Mouse (Mus musculus) lung, embryonic 14.5 days (tissue): ENCODE data around the gene Plxna4. TPM values are rescaled to one million over a fixed set of nuclear protein-coding genes. Genes with fewer than 3 reads are reported as not detected.

ENCODE experiments used
- ATAC-seq: fragments of 200-750 bp; cut with Nextera tagmentation; 2 replicates; pipeline ENCODE4 v1.8.0; 2017; ENCODE audit warnings: mild to moderate bottlenecking, moderate TSS enrichment, moderate library complexity; ENCODE audit not compliant: insufficient read depth
- DNase-seq: peaks from one replicate; pipeline ENCODE4 v3.0.0-alpha.2; 2015
- H3K27ac ChIP-seq: fragments of 300-500 bp; sonication (generic); 2 replicates; pipeline ENCODE4 v1.5.1; 2014; ENCODE audit warnings: low read depth, mild to moderate bottlenecking, moderate library complexity
- H3K27me3 ChIP-seq: fragments of 300-500 bp; sonication (generic); 2 replicates; pipeline ENCODE4 v1.6.1; 2014; ENCODE audit warnings: low read length, control low read depth; ENCODE audit not compliant: insufficient read depth
- H3K36me3 ChIP-seq: fragments of 300-500 bp; sonication (generic); 2 replicates; pipeline ENCODE4 v1.6.1; 2014; ENCODE audit warnings: control low read depth; ENCODE audit not compliant: insufficient read depth
- H3K4me1 ChIP-seq: fragments of 300-500 bp; sonication (generic); 2 replicates; pipeline ENCODE4 v1.6.1; 2014; ENCODE audit warnings: antibody characterized with exemption, control low read depth; ENCODE audit not compliant: insufficient read depth
- H3K4me2 ChIP-seq: fragments of 300-500 bp; sonication (generic); 2 replicates; pipeline ENCODE4 v1.6.1; 2014; ENCODE audit warnings: mild to moderate bottlenecking
- H3K4me3 ChIP-seq: fragments of 300-500 bp; sonication (generic); 2 replicates; pipeline ENCODE4 v1.5.1; 2014; ENCODE audit warnings: low read depth, low read length
- H3K9ac ChIP-seq: fragments of 300-500 bp; sonication (generic); 2 replicates; pipeline ENCODE4 v1.6.1; 2014
- H3K9me3 ChIP-seq: fragments of 300-500 bp; sonication (generic); 2 replicates; pipeline ENCODE4 v1.6.1; 2016; ENCODE audit warnings: low read depth, low read length, control low read depth
- CTCF ChIP-seq: IDR thresholded peaks from 2 replicates; pipeline ENCODE4 v1.5.1; 2016; ENCODE audit warnings: antibody characterized with exemption, low read depth
- WGBS: fragments of 180-500 bp; shearing (Covaris S2); extraction: QIAGEN DNeasy Blood & Tissue Kit; methylation state at CpG from one replicate; pipeline ENCODE4 v1.1.7; 2014; 5-methylcytosine and 5-hydroxymethylcytosine counted together
- polyA plus RNA-seq: library from polyadenylated mRNA; unstranded; fragments of >200 nt; fragmentation: Nextera tagmentation; extraction: Ambion mirVana; gene quantifications from 2 replicates; pipeline ENCODE4 v1.2.1, GENCODE M21; 2014

The Plxna4 gene
- polyA plus RNA-seq, 1 experiment from 2014 or later, result 2.4 TPM

DNA sequence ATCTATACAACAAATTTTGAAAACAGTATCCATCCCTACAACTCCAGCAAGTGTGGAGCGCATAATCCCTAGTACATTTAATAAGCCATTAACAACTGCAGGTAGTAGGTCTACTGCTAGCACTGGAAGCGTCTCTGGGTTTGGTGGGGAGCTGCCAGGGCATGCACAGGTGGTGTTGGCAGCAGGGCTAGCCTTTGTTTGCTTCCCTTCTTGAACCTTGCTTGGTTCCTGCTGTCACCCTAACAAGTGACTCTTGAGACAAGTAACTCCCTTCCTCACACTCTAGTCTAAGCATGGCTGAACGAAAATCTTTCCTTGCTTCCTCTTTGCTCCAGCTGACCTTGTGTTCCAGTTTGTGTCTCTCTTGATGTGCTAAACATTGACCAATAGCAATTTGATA, 44.0 kb downstream of the Plxna4 start:
- Histone ChIP-seq H3K27ac (no peak overlapping the region), H3K4me1 (no peaks in the 10 kb centered on the region), H3K27me3 (no peaks in the 10 kb centered on the region), H3K9me3 (no peaks in the 10 kb centered on the region), H3K36me3 (no peaks in the 10 kb centered on the region), H3K4me2 (no peak overlapping the region), H3K4me3 (no peak overlapping the region), H3K9ac (no peak overlapping the region)
- 78% methylated on average over 3 of the region's 3 CpGs for WGBS
- DNase-seq, result peak; percentile 2
- no peak for TF ChIP-seq CTCF
- no peak for ATAC-seq

DNA sequence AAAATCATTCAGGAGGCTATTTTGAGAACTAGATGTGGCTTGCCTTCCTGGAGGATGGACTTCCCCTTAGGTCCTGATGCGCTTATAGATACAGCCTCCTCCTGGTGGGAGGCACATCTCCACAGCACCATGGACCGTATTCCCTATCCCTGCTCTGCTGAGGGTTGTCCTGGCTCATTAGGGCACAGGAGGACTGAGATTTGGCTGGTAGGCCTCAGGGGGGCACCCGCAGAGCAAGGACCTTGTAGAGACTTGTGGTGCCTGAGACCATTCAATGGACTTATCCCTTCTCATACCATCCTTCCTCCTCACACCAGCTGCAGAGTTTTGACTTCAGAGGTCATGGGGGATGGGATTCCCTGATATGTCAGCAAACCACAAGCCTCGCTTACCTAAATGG, 47.8 kb downstream of the Plxna4 start:
- ATAC-seq, result no peak
- no peak overlapping the region for H3K4me2 ChIP-seq
- WGBS, result 79% methylated on average over 4 of the region's 4 CpGs

DNA sequence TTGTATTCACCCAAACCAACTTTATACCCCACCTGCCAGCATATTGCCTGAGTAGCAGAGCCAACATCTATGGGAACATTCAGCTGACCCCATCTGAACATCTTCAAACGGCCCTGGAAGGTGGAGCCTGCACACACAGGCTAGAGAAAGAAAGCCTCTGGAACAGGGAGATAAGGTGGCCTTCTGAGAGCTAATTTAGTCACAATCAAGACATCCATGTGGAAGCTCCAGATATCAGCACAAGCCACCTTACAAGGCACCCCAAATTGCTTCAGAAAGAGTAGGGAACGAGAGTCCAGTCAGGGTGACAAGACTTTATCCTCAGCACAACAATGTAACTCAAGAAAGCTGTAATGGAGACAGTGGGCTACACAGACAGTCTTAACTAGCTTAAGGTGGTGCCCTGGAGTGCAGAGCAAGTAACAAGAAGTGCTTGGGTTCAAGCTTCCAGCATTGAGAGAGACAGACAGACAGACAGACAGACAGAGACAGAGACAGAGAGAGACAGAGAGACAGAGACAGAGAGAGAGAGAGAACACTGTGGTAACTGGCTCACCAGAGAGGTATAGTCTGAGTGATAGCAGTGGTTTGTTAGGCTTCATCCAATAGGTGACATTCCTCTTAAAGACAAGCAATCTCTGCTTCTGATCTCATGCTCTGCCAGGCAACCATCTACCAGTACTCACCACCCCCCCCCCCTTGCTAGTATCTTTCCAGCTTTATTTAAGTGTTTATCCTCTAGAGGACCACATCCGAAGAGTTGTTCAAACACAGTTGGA, 53.8 kb downstream of the Plxna4 start:
- no peak for TF ChIP-seq CTCF
- Histone ChIP-seq H3K27me3 (no peaks in the 10 kb centered on the region), H3K9ac (no peak overlapping the region), H3K4me2 (no peak overlapping the region), H3K36me3 (no peaks in the 10 kb centered on the region), H3K4me3 (no peak overlapping the region), H3K4me1 (no peaks in the 10 kb centered on the region), H3K27ac (no peak overlapping the region), H3K9me3 (no peaks in the 10 kb centered on the region)
- ATAC-seq, result no peak
- no peak for DNase-seq
- 63% methylated on average over 3 of the region's 3 CpGs for WGBS

More for the DNA sequence above, 47.8 kb downstream of the Plxna4 start:
- TF ChIP-seq CTCF, result no peak
- no peak for DNase-seq
- no peak overlapping the region for H3K4me3 ChIP-seq
- no peaks in the 10 kb centered on the region for H3K4me1 ChIP-seq
- no peaks in the 10 kb centered on the region for H3K9me3 ChIP-seq
- no peaks in the 10 kb centered on the region for H3K36me3 ChIP-seq
- H3K27me3 ChIP-seq, result no peaks in the 10 kb centered on the region
- H3K9ac ChIP-seq, result no peak overlapping the region
- no peak overlapping the region for H3K27ac ChIP-seq

DNA sequence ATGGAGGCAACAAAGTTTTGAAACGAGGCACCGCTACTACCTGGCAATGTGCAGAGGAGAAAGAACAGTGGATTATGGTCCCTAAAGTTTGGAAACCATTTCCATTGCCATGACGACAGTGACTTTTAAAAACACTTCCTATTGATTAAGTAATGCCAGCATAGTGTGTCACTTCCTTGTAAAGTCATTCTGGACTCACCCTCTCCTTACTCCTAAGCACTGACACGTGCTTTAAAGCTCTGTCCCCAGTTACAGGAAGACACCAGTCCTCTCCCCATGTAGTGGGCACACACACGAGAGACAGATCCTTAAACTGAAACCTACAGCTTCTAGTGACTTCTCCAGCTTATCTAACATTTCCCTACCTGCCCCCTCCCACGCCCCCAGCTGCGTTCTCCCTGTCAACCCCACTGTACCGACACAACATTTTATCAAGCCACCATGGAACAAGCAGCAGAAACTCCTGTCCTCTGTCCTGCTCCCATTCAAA, 59.9 kb downstream of the Plxna4 start:
- Histone ChIP-seq H3K27ac (no peak overlapping the region), H3K9me3 (no peaks in the 10 kb centered on the region), H3K4me3 (no peak overlapping the region), H3K36me3 (no peaks in the 10 kb centered on the region), H3K27me3 (no peaks in the 10 kb centered on the region), H3K4me2 (no peak overlapping the region), H3K4me1 (no peaks in the 10 kb centered on the region), H3K9ac (no peak overlapping the region)
- ATAC-seq, result no peak
- no peak for DNase-seq
- TF ChIP-seq CTCF, result no peak
- 63% methylated on average over 8 of the region's 8 CpGs for WGBS

DNA sequence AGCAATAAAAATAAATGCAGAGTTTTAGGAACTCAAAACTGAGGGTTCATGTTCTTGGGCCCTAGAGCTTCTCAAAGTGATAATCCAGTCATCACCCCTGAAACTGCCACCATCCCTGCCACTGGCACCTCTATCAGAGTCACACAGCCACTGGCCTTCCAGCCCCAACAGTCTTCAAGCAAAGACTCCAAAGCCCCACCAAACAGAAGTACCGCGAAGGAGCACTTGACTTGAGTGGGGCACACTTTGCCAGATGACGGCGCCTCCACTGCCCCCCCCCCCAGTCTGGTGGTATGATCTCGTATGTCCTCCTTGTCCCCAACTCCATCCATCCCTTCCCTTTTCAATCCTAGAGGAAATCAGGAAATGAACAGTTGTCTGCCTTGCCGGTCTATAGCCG, 60.5 kb downstream of the Plxna4 start:
- Histone ChIP-seq H3K4me3 (no peak overlapping the region), H3K36me3 (no peaks in the 10 kb centered on the region), H3K4me1 (no peaks in the 10 kb centered on the region), H3K9me3 (no peaks in the 10 kb centered on the region), H3K4me2 (no peak overlapping the region), H3K27ac (no peak overlapping the region), H3K9ac (no peak overlapping the region), H3K27me3 (no peaks in the 10 kb centered on the region)
- no peak for TF ChIP-seq CTCF
- DNase-seq (no peak), ATAC-seq (no peak)
- WGBS, result 77% methylated on average over 7 of the region's 7 CpGs

DNA sequence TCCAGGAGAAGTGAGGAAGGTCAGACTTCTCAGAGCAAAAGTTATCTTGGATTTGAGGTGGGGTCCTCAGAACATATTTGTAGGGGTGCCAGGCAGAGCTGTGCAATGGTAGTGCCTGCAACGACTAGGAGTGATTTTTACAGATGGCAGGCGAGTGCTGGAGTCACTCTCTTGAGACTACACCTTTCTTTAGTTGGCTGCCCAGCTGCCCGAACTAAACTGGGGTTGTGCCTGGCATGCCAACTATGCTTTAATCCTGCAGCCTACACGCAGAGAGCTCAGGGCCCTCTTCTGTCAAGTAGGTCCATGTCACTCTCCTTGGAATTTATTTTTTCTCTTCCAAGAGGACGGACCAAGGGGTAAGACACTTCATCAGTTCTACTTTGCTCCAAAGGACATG, 61.2 kb downstream of the Plxna4 start:
- H3K4me2 ChIP-seq, result no peak overlapping the region
- no peak overlapping the region for H3K9ac ChIP-seq
- H3K9me3 ChIP-seq, result no peaks in the 10 kb centered on the region
- H3K36me3 ChIP-seq, result no peaks in the 10 kb centered on the region
- DNase-seq (no peak), ATAC-seq (no peak)
- H3K4me1 ChIP-seq, result no peaks in the 10 kb centered on the region
- no peak for TF ChIP-seq CTCF
- no peak overlapping the region for H3K4me3 ChIP-seq
- WGBS, result 53% methylated on average over 5 of the region's 5 CpGs
- H3K27ac ChIP-seq, result no peak overlapping the region
- no peaks in the 10 kb centered on the region for H3K27me3 ChIP-seq

DNA sequence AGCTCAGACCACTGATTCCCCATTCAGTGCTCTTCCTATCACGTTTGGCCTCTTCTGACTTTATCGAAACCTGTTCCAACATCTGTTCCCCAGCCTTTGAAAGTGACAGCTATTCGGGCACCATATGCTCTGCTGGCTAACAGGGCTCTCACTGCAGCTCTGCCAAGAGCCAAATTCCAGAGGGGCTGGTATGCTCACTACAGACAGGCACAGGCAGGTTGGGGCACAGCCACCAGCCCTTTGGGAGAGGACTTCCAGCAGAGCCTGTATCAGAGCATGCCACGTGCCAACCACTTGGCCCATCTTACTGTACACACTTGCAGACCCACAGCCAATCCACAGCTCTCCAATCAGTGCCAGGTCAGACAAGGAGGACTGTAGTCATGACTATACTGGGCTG, 67.9 kb downstream of the Plxna4 start:
- no peak for DNase-seq
- no peak overlapping the region for H3K4me3 ChIP-seq
- no peak overlapping the region for H3K4me2 ChIP-seq
- H3K36me3 ChIP-seq, result no peaks in the 10 kb centered on the region
- no peak overlapping the region for H3K27ac ChIP-seq
- no peak for TF ChIP-seq CTCF
- H3K9me3 ChIP-seq, result no peaks in the 10 kb centered on the region
- WGBS, result 73% methylated on average over 4 of the region's 4 CpGs
- H3K9ac ChIP-seq, result no peak overlapping the region
- no peaks in the 10 kb centered on the region for H3K27me3 ChIP-seq
- no peak for ATAC-seq
- H3K4me1 ChIP-seq, result no peaks in the 10 kb centered on the region
